Mouse (Mus musculus): ENCODE measurements at regions not wholly inside any gene's neighbourhood (a gene's known extent, or its start where the extent isn't known, plus 50 kb on each side); places are given as distances from the start of the nearest gene placed in this dataset.

DNA sequence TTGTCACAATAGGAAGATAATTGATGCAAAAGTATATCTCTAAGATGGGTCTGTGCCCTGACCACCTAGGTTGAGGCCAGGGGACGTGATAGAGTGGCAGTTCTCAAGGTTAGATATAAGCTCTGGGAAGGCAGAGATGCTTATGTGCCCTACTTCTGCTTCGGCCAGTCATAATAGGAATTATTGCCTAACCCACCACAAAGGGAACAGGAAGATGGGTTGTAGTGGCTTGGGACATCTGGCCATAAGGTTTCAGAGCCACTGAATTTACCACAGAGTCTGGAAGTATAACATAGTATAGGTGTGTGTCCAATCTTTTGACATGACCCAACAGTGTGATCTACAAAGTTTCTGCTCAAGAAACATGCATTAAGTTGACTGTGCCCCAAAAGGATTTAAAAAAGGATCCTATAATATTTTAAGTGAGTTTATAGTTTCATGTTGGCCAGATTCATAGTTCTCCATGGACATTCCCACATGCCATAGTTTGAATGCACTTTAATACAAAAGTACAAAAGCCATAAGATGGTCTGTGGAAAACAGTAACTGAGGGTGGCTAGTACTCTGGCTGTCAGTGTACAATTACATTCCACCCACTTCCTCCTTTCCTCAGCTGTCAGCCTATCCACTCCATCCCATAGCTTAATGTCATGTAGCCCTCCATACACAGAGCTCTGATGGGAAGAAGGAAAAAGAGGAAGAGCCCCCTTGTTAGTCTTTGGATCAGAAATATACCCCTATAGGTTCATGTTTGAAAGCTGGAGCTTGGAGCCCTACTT lies 508.3 kb downstream of the Insc start:
- TF ChIP-seq CTCF (IDR thresholded peaks at IDR 0.05; ENCODE audit: low read depth) (no peak), EP300 (IDR thresholded peaks at IDR 0.05; ENCODE audit: low read depth) (no peak)
